Mouse (Mus musculus) layer of hippocampus, adult 9-10 months (tissue): ENCODE data around the gene Gm10282.

Experiments
- DNase-seq: peaks from one replicate; pipeline ENCODE4 v3.0.0; 2022; ENCODE audit warnings: low spot score

Gm10282 gene

DNA sequence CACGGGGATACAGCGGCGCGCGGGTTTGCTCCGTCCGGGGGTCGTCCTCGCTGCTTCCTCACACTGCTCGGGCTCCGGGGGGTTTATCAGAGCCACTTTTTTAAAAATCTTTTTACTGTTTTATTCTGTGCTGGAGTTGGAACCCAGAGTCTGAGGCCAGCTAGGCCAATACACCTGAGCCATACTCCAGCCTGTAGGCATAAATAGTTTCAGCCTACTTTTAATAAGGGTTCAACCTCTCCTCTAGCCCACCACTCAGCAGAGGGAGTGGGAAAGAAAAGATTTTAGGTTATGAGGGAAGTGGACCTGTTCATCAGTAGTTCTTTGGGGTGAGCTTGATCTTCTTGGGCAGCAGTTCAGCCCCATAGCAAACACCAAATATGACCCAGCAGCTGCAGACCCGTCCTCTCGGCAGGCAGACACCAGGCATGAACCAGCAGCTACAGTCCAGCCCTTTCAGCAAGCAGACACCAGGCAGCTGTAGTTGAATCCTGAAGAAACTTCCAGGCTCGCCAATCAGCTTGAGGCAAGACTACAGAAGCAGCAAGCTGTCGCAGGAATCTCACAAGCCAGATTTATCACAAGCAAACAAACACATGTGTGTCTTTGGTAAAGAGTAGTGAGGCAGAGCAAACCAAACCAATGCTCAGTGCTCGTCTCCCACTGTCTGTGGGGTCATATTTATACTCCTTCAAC is at the start of gene Gm10282:
Gene Gm10282 (minus strand): TSS at position 51 of the 696 bp plus-strand sequence.
- no peak for DNase-seq

DNA sequence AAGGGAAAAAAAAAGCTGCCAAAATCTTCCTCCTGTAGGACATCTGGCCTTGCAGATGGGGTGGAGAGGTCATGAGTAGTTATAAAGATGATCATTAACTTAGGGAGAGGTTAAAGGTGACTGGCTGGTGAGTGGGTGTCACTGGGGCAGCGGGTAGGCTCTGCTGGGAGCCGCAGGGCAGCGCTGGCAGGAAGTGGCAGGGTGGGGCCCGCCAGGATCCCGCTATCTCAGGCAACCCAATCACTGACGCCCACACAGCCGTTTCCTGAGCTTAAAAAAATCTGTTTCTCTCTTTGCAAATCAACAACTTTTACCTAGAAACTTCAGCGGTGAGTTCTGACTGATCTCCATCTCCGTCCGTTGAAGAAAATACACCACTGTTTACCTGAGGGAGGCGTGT is 49.2 kb upstream of the Gm10282 start:
- no peak for DNase-seq

DNA sequence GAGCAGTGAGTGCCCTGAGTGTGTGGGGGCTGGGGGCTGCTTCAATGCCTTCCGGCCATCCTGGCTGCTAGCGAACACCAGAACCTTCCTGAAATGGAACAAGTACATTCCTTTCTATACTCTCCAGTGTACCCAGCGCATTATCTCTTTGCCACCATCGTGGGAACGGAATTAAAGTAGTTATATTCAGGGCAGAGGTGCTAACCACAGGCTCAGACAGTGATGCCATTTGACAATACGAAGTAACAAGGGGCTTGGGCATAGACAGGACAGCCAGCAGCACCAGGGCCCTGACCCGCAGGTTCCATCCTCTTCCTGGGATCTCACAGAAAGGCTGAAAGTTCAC is 48.6 kb upstream of the Gm10282 start:
- no peak for DNase-seq

DNA sequence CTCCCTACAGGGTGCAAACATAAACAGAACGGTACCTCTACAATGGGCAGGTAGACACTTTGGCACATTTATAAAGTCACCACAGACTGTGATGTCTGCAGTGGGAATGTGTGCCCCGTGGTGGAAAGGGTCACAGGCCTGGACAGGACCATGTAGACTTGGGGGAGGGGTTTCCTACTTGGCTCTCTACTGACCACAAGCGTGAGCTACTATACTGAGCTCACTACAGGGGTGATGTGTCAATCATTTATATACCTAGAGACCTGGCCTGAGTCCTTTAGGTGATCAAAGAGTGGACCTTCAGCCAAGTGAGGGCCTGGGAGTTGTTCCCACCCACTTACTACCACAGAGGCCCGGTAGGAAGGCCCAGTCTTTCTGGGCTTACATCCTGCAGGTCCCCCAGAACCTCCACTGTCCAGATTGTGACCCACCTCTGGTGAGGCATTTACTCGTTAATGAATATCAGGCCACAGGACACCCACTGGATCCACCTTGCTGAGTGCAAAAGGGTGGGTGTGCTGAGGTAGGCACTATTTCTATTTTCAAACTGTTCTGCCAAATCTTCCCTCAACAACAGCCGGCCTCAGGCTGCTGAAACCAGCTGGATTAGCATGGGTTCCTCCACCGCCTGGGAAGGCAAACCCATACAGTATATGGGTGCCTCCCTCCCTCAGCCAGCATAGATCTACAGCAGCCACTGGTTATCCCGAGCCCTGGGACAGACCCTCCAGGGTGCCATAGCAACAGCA is 48.1 kb upstream of the Gm10282 start:
- no peak for DNase-seq

DNA sequence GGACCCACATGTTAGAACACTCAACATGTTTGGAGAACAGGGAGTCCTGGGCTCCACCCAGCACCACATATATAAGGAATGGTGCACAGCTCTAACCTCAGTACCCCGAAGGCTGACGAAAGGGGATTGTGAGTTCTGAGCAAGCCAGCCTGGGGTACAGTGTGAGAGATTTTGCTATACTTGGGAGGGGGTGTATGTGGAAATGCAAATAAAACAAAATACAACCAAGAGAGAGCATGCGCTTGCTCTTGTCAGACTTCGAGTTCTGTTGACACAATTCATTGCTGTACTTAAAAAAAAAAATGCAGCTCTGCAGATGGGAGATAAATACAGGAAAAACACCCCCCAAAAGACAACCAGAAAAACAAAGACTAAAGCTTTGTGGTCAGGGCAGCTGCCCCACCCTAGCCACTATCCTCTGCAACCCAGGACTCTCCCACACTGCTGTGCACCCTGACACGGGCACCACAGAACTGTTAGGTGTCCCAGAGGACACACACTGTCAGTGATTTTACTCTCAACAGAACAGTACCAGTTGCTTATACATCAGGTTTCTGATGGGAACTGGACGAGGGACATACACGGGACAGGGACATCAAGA is 46.4 kb upstream of the Gm10282 start:
- no peak for DNase-seq

DNA sequence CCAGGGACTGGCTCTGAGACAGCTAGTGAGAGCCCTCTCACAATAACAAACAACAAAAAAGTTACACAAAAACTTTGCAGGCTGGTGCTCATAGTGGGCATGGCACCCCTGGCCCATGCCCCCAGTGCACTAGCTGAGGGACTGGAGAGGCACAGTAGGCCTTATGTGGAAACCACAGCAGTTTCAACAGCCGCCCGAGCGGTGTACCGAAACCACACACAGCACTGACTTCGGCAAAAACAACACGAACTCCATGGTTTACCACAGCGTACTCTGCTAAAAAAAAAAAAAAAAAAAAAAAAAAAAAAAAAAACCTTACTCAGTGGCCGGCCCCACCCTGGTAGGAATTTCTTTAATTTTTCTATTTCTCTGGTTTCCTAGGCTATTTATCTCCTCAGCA is 45.7 kb upstream of the Gm10282 start:
- DNase-seq: no peak

DNA sequence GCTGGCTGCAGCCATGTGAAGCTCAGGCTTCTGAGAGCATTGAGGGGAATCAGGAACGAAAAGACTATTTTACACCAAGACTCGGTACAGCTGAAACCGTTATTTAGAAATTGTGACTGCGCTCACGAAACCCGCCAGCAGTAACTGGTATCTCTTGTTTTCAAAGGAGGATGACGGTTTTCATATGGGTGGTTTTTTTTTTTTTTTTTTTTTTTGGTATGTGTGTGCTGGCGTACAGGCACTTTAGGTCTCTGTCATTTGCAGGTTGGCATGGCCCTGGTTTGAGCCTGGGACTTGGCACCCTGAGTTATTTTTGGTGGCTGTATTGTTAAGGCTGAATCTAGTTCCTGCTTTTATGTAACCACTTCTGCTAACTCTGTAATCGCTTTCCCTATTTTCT is 44.8 kb upstream of the Gm10282 start:
- no peak for DNase-seq

DNA sequence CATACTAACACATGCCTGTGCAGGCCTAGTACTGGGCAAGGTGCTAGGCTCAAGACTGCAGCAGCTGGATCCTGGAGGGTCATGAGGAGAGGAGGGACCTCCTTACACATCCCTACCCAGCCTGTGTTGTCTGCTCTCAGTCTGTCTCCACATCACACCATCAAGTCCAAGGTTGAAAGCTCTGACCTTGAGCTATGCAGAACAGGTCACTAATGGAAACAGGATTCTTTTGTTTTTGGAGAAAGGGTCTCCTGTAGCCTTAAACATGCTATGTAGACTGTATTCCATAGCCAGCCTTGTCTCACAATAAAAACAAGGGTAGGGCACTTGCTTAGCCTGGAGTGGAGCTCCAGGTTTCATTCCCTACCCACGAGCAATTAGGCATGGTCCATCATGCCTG is 43.9 kb upstream of the Gm10282 start:
- DNase-seq: no peak

DNA sequence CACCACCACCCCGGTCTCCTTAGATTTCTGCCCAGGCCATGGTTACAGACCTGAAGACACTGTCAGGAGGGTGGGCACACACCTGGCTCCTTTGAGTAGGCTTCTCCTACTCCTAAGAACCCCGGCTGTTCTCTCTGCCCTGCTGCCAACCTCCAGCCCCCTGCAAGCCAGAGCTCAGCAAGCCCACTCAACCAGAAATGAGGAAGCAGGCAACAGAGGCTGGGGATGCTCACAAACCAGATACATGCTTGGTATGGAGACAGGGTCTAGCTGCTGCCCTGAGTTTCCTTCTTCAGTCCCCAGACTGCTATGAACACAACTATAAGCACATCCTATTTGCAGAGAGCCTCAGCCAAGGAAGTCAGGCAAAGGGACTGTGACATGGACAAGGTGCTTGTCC is 43.1 kb upstream of the Gm10282 start:
- no peak for DNase-seq

DNA sequence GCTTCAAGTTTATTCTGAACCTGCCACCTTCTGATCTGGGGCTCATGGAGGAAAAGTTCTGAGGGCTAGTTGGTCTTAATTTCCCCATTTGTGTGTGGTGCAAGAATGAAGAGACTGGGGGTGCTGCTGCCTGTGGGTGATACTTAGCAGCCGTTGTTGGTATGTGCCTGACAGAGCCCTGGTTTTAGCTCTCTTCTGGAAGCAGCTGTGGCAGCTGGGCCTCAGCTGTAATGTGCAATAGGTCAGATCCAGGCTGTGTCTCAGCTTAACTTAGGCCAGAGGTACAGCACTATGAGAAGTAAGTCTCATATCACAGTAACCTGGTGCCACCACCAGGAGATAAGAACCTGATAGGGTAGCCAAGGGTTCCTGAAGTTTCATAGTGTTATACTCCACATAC is 42.5 kb upstream of the Gm10282 start:
- no peak for DNase-seq

DNA sequence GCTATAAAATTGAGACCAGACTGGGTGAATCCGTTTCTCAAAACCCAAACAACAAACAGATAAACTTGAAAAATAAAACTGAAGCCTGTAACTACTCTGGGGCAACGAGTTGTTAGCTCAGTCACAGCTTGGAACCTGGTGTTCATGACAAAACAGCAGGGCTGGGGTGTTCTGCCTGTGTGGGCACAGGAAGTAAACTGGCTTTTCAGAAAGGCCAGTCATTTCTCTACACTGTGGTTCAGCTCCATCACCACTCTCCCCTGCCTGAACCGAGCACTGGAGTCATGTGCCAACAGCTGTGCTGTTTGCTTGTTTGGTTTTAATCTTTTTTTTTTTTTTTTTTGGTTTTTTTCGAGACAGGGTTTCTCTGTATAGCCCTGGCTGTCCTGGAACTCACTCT is 38.7 kb upstream of the Gm10282 start:
- DNase-seq: no peak

DNA sequence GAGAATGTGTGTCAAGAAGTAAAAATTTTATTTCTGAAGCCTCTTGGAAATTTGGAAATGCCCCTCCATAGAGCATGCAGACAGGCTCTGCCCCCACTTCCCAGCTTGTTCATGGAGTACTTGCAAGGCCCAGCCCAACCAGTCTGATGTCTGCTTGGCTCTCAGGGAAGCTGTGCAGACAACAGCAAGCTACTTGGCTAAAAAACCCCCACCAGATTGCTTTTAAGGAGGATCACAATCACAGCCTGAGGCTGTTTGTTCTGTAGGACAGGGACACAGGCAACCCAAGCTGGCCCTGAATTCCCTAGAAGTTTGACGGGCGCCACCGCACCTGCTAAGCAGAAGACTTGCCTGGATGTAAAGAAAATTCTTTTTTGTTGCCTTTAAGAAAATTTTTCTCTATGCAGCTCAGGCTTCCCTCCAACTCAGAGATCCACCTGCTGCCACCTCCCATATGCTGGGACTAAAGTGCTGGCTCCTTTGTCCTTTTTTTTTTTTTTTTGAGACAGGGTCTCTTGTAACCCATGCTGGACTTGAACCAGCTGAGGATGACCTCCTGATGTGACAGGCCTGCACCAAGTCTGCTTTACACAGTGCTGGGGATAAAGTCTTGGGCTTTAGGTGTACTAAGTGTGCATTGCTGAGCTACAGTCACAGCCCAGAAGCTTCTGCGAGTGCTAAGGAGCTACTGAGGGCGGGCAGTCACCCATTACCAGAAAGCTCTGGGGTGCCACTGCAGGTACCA is 37.7 kb upstream of the Gm10282 start:
- DNase-seq: no peak

DNA sequence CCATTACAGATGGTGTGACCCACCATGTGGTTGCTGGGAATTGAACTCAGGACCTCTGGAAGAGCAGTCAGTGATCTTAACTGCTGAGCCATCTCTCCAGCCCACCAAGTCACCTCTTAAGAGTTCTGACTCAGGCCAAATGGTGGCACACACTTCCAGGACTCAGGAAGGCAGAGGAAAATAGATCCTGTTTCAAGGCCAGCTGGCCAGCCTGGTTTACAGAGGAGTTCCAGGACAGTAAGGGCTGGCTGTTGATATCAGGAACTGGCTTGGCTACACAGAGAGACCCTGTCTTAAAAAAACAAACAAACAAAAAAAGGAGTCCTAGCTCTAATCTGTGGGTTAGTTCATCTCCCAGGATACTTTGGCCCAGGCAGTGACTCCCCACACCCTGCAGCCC is 32.0 kb upstream of the Gm10282 start:
- no peak for DNase-seq

DNA sequence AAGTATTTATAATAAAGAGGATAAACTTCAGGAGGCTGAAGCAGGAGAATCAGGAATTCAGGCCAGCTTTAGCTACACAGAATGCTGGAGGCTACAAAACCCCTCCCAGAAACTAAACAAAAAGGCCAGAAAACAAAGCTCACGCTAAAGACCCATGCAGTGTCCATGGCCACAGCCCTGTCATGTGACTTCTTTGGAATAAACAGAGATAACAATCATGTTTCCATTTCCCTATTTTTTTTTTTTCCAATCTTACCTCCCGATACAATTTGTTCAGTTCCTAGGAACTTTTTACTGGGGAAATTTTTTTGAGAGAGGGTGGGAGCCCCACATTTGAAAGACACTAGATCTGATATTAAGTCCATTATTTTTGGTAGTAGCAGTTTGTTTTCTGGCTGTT is 31.2 kb upstream of the Gm10282 start:
- no peak for DNase-seq

DNA sequence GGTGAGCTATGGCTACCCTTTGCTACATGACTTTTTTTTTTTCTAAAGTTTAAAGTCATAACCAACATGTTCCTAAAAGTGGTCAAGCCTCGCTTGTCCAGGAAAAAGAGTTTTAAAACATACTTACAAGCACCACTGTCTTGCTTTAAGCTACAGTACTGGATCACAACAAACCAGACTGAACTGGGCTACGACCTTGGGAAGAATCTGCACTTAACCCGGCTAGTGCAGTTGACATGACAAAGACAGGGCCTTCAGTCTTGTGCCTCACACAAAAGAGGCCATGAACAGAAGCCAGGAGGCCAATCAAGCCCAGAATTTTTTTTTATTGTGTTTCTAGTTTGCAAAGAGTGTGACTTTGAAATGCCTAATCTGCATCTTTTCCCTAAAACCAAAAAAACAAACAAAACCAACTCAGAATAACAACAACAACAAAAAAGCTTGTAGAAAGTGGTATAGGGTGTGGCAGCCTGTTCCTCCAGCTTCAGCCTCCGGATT is 29.1 kb upstream of the Gm10282 start:
- no peak for DNase-seq

DNA sequence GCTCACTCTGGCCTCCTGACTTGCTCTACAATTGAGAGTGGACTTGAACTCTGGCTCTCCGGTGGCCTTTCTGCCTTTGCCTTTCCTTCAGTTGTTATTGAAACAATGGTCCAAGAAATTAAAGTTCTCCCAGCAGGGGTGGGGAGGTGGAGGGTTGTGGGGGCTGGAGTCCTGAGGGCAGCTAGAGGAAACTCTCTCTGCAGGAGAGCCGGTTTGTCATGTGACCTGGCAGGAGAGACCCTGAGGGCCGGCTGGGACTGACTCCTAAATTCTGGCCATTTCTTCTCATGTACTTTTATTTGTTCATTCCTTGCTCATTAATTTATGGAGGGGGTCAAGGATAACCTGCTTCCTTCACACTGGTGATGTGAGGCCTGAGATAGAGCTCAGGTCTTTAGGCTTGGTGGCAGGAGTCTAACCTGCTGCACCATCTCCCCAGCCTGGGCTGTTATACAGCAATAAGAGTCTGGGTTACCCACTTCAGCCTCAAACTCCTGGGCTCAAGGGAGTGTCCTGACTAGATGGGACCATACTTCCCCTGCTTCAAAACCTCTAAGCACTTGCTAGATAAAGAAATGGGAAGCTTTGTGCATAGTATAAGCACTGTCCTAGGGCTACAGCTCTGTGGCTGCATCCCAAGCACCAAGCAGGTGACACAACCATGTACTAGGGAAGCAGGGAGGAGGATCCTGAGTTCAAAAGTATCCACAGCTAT is 28.5 kb upstream of the Gm10282 start:
- DNase-seq: no peak

DNA sequence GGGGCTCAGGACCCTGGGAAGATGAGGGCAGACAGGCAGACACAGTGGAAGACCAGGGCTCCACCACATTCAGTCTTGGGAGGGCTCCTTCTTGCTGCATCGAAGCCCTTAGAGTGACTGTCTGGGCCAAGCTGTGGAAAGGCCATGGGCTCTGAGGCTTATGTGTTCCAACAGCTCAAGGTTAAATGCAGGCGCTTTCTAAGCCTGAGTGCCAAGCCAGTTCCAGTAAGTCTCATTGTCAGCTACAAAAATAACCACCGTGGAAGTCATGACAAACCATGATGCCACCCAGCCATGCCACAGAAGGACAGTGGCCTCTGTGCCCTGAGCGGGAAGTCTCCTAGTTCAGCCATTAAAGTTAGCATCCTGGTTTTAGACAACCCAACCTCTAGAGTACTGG is 26.6 kb upstream of the Gm10282 start:
- DNase-seq: no peak

DNA sequence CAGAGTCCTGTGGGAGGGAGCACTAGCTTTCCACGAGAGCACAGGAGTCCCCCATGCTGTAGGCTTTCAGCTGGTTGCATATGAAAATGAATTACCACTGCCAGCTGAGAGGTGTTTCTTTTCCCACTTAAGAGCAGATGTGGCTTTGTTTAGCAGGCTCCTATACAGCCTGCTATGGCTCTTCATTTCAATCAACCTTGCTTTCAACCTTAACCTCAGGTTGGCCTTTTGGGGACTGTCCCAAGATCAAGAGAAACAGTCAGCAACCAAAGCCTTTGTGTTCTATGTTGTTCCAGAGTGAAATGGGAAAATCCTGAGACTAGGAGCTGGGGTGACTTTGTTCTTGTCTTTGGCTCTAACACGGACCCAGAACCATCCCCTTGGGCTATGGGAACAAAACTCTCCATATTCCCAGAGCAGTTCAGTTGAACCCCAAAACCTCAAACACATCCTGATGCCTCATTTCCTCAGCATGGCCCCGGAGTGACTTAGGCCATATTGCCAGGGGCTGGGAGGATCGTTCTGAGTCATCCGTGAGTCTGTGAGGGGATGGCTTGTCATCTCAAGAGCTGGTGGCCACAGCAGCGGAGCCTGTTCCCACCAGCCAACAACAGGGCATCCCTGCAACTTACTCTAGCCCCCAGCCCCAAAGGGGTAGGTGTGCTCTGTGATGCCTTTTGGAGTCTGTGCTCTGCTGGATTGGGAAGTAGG is 25.9 kb upstream of the Gm10282 start:
- DNase-seq: no peak

DNA sequence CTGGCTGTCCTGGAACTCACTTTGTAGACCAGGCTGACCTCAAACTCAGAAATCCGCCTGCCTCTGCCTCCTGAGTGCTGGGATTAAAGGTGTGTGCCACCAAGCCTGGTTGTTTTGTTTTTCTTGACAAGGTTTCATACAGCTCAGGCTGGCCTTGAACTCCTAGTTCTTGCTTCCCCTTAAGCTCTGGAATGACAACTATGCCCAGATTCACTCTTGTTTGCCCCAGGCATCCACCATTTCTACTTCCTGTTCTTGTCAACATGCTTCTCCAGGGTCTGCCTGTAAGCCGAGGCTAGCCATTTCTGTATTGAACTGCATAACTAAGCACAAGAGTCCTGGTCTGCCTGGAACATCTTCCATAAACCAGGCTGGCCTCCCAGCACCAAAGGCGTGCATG is 24.1 kb upstream of the Gm10282 start:
- no peak for DNase-seq

DNA sequence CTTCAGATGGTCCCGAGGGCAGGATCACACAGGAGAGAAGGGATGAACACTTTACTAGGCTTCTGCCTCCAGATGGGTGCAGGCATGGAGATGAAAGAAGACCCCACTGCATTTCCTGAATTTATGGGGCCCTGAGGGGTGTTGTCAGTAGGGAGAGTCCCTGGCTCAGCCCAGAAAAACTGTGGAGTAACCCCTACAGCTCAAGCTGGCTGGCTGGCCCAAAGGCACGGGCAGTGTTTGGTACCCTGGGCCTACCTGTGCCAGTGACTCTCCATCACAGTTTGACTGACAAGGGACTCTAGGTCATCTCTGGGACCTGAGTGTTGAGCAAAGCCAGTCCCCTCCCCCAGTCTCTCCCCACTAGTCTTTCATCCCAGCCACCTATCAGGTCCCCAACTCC is 19.6 kb upstream of the Gm10282 start:
- DNase-seq: no peak

DNA sequence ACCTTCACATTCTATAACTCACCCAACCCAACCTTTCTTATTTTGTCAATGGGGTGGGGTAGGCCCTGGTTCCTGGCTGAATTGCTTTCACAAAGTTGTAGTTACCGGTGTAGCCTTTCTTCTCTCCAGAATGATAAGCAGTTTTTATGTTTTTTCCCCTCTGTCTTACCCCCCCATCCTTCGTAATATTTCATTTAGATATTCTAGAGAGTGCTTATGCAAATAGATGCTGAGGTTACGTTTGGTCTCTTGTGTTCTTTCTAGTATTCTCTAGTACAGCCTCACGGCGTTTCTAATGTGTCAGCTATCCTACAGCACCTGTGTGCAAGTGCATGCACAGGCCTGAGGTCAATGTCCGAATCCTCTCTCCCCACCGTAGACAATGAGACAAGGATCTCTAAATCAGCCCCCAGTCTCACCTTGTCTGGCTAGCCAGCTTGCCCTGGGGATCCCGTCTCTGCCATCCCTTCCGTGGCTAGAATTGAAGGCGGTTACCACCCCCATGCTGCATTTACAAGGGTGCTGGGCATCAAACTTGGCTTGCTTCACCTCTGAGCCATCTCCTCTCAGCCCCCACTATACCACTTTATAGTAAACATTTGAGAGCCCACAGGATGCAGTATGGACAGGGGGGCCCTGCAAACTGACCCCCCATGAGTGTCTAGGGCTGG is 19.1 kb upstream of the Gm10282 start:
- DNase-seq: no peak
